Comparison of ENCODE assay signal across 9 mouse cellular contexts in genomic region chr1:74950066-74950465, GRCm38 (mm10). TPM values are rescaled to one million over a fixed set of nuclear protein-coding genes. Genes with fewer than 3 reads are reported as not detected.
A peak's percentile ranks its signal among the peaks of the same experiment; 100 is the strongest.
DNase-seq lines count a peak whose midpoint lies in the region; ATAC-seq and TF ChIP-seq lines count a peak whose summit lies in the region.
"Had no signal": no experiment of that assay in that cellular context is flagged by ENCODE, and none has a peak within 500 bp of the region (broad histone marks: within the 10 kb centered on the region; RNA-seq: fewer than 3 reads in every experiment).

No protein-coding gene starts in this region.

- H3K36me3 ChIP-seq in forebrain, embryonic 12.5 days (replicated peaks), result no peaks in the 10 kb centered on the region
- H3K36me3 ChIP-seq in forebrain, embryonic 11.5 days (ENCODE audit: control insufficient read depth, insufficient read depth, low read length), result no peaks in the 10 kb centered on the region
- no peaks in the 10 kb centered on the region for H3K36me3 ChIP-seq in testis, adult 2 months (ENCODE audit: control insufficient read depth, insufficient read depth, low read length)
- no peaks in the 10 kb centered on the region for H3K36me3 ChIP-seq in liver, embryonic 15.5 days (replicated peaks)

- peaks cover 32% of the 10 kb centered on the region for H3K4me1 ChIP-seq in forebrain, embryonic 12.5 days
- peaks cover 17% of the 10 kb centered on the region for H3K4me1 ChIP-seq in forebrain, embryonic 11.5 days (replicated peaks; ENCODE audit: control insufficient read depth, insufficient read depth, low read length)
- H3K4me1 ChIP-seq in testis, adult 2 months (ENCODE audit: control insufficient read depth, insufficient read depth, low read length), result peaks cover 39% of the 10 kb centered on the region
- peaks cover 8% of the 10 kb centered on the region for H3K4me1 ChIP-seq in liver, embryonic 15.5 days (replicated peaks)

- no peaks in the 10 kb centered on the region for H3K9me3 ChIP-seq in forebrain, embryonic 12.5 days
- no peaks in the 10 kb centered on the region for H3K9me3 ChIP-seq in forebrain, embryonic 11.5 days (ENCODE audit: control insufficient read depth, low read length)
- no peaks in the 10 kb centered on the region for H3K9me3 ChIP-seq in liver, embryonic 15.5 days (replicated peaks)

- WGBS in forebrain, embryonic 12.5 days, result 3% methylated on average over 16 of the region's 16 CpGs
- 3% methylated on average over 16 of the region's 16 CpGs for WGBS in forebrain, embryonic 11.5 days
- under 1% methylated on average over 16 of the region's 16 CpGs for WGBS in liver, embryonic 15.5 days (ENCODE audit: insufficient replicate concordance)

- H3K27ac ChIP-seq in forebrain, embryonic 12.5 days, result no peak overlapping the region
- H3K27ac ChIP-seq in forebrain, embryonic 11.5 days (ENCODE audit: low read depth, low read length), result no peak overlapping the region
- no peak overlapping the region for H3K27ac ChIP-seq in testis, adult 2 months (ENCODE audit: control insufficient read depth, insufficient read depth, low read depth, low read length)
- no peak overlapping the region for H3K27ac ChIP-seq in liver, embryonic 15.5 days (replicated peaks)
- H3K27ac ChIP-seq: macrophage had no signal

- no peak for ATAC-seq in forebrain, embryonic 12.5 days (ENCODE audit: low FRiP score)
- no peak for ATAC-seq in forebrain, embryonic 11.5 days (replicated peaks; ENCODE audit: low FRiP score)
- ATAC-seq in liver, embryonic 15.5 days (ENCODE audit: insufficient read depth), result no peak

- H3K4me3 ChIP-seq in forebrain, embryonic 12.5 days (replicated peaks), result peak overlapping the region; percentile 38
- no peak overlapping the region for H3K4me3 ChIP-seq in forebrain, embryonic 11.5 days (ENCODE audit: low read depth, low read length)
- H3K4me3 ChIP-seq in testis, adult 2 months (ENCODE audit: control insufficient read depth, low read depth, low read length), result peak overlapping the region; percentile 46
- H3K4me3 ChIP-seq in liver, embryonic 15.5 days (replicated peaks), result peak overlapping the region; percentile 53

- TF ChIP-seq CTCF in testis, adult 2 months (IDR thresholded peaks at IDR 0.05; ENCODE audit: control insufficient read depth, insufficient read depth, insufficient replicate concordance, low read depth, low read length), result no peak

- peaks cover 99% of the 10 kb centered on the region for H3K27me3 ChIP-seq in forebrain, embryonic 12.5 days
- H3K27me3 ChIP-seq in forebrain, embryonic 11.5 days (ENCODE audit: control insufficient read depth, insufficient read depth, low read length), result peaks cover 79% of the 10 kb centered on the region
- peaks cover 12% of the 10 kb centered on the region for H3K27me3 ChIP-seq in testis, adult 2 months (ENCODE audit: control insufficient read depth, insufficient read depth, low read length)
- H3K27me3 ChIP-seq in liver, embryonic 15.5 days, result peaks cover 98% of the 10 kb centered on the region

- no peak overlapping the region for H3K4me2 ChIP-seq in forebrain, embryonic 12.5 days
- H3K4me2 ChIP-seq in forebrain, embryonic 11.5 days (ENCODE audit: low read depth, low read length, severe bottlenecking), result no peak overlapping the region
- peak overlapping the region; percentile 48 for H3K4me2 ChIP-seq in liver, embryonic 15.5 days

- TF ChIP-seq POLR2A in testis, adult 2 months (IDR thresholded peaks at IDR 0.05; ENCODE audit: control insufficient read depth, low read depth, low read length), result no peak

- no peak overlapping the region for H3K9ac ChIP-seq in forebrain, embryonic 12.5 days
- no peak overlapping the region for H3K9ac ChIP-seq in forebrain, embryonic 11.5 days (ENCODE audit: low read length)
- H3K9ac ChIP-seq in liver, embryonic 15.5 days, result peak overlapping the region; percentile 37

- no peak for DNase-seq in forebrain, embryonic 11.5 days (ENCODE audit: low spot score)
- no peak for DNase-seq in testis, postnatal 10 days (ENCODE audit: low spot score)
- DNase-seq in adipocyte (ENCODE audit: low spot score), result no peak
- no peak for DNase-seq in left cerebral cortex, adult 11 months (ENCODE audit: low spot score)
- DNase-seq in frontal cortex, postnatal 10 days (ENCODE audit: low spot score in 2 of 2), result no peak

RNA-seq across cellular contexts. Expression of gene Ihh, which starts 1.4 kb away (rescaled TPM):
- 0.19 TPM in 1 of 2 replicates, not detected in the other for polyA plus RNA-seq in forebrain, embryonic 12.5 days (2016; fragmentation: Nextera tagmentation; extraction: Ambion mirVana)
- 0.07 and 0.35 TPM in 2 replicates for polyA plus RNA-seq in forebrain, embryonic 11.5 days (2014; fragmentation: Nextera tagmentation; extraction: Ambion mirVana)
- 0.43 and 0.94 TPM in 2 replicates for polyA plus RNA-seq in testis, adult 2 months (2012; rRNA removed)
- 2.4 and 3.1 TPM in 2 replicates for polyA plus RNA-seq in liver, embryonic 15.5 days (2015; fragmentation: Nextera tagmentation; extraction: Ambion mirVana)

RNA-seq across cellular contexts. Expression of gene Cfap65, which starts 14.7 kb away (rescaled TPM):
- polyA plus RNA-seq in forebrain, embryonic 12.5 days (2016; fragmentation: Nextera tagmentation; extraction: Ambion mirVana), result 0.24 and 0.55 TPM in 2 replicates
- 0.11 and 0.25 TPM in 2 replicates for polyA plus RNA-seq in forebrain, embryonic 11.5 days (2014; fragmentation: Nextera tagmentation; extraction: Ambion mirVana)
- polyA plus RNA-seq in testis, adult 2 months (2012; rRNA removed), result 204 and 212 TPM in 2 replicates
- polyA plus RNA-seq in liver, embryonic 15.5 days (2015; fragmentation: Nextera tagmentation; extraction: Ambion mirVana), result not detected in 2 replicates
- polyA plus RNA-seq: macrophage had no signal

RNA-seq across cellular contexts. Expression of gene Cryba2, which starts 57.1 kb away (rescaled TPM):
- polyA plus RNA-seq in forebrain, embryonic 12.5 days (2016; fragmentation: Nextera tagmentation; extraction: Ambion mirVana), result not detected in 2 replicates
- polyA plus RNA-seq in forebrain, embryonic 11.5 days (2014; fragmentation: Nextera tagmentation; extraction: Ambion mirVana), result not detected in 2 replicates
- 1.8 and 2.0 TPM in 2 replicates for polyA plus RNA-seq in testis, adult 2 months (2012; rRNA removed)
- polyA plus RNA-seq in liver, embryonic 15.5 days (2015; fragmentation: Nextera tagmentation; extraction: Ambion mirVana), result not detected in 2 replicates
- polyA plus RNA-seq: macrophage had no signal

Comparison
In these comparisons a context has a peak if more than half of its experiments do, and no peak if none do; other contexts are left out.
1. RNA of gene Cfap65, which starts 14.7 kb away (polyA plus RNA-seq): 204 to 212 TPM in testis, adult 2 months; 0.24 to 0.55 TPM in forebrain, embryonic 12.5 days, 0.11 to 0.25 TPM in forebrain, embryonic 11.5 days and not detected in liver, embryonic 15.5 days; every median in the first group is over 100 times any median in the second.